Mouse (Mus musculus): ENCODE results near the gene Syt14. TPM values are rescaled to one million over a fixed set of nuclear protein-coding genes. Genes with fewer than 3 reads are reported as not detected.

The Syt14 gene
- 8.4 and 8.8 TPM in 2 replicates for polyA plus RNA-seq (2014; fragmentation: Nextera tagmentation; extraction: Ambion mirVana)

DNA sequence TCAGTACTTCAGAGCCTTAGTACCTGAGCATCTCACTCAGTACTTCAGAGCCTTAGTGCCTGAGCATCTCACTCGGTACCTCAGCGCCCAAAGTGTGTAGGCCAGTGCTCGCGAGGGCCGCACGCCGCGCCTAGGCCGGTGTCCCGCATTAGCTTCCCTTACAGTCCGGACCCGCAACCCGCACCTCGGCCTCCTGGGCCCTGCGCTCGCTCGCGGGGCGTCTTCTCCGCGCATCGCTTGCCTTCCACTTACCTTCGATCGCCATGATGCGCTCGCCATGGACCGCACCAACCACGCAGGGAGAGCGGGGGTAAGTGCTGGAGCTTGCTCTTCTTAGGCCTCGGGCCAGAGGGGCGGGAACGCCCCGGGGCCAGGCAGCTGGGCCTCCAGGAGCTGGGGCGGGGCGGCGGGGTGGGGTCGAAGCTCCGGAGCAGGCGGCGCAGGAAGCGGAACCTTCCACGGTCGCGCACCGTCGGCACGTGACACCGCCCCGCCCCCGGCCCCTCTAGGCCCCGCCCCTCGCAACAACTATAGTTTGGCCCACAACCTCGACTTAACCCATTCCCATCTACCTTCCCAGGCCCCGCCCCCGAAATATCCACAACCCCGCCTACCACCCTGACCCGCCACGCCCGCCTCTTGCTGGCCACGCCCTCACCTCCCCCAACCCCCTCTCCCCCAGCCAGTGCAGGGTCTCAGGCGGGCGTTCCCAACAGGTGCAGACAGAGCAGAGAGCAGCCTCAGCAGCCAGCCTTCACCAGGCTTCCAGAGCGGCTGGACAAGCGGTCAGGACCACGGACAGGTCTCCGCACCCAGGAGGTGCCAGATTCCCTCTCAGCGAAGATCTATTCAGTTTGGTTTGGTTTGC, at the start of gene Syt14:
Syt14 (minus strand) TSS at position 405 of the 868 bp plus-strand sequence.
- H3K9ac ChIP-seq (ENCODE audit: low read length): peak within 1 kb of the TSS; percentile 73
- H3K27me3 ChIP-seq (ENCODE audit: control insufficient read depth, insufficient read depth, low read length): no peaks in the 10 kb centered on the region
- H3K4me3 ChIP-seq (ENCODE audit: low read depth, low read length): peak within 1 kb of the TSS; percentile 55
- H3K36me3 ChIP-seq (ENCODE audit: control insufficient read depth, insufficient read depth, low read length): no peaks in the 10 kb centered on the region
- peak; percentile 97 for ATAC-seq (replicated peaks; ENCODE audit: low FRiP score)
- no peaks in the 10 kb centered on the region for H3K9me3 ChIP-seq (ENCODE audit: control insufficient read depth, low read length)
- peak within 1 kb of the TSS; percentile 93 for H3K4me2 ChIP-seq (ENCODE audit: low read depth, low read length, severe bottlenecking)
- H3K4me1 ChIP-seq (replicated peaks; ENCODE audit: control insufficient read depth, insufficient read depth, low read length): peaks cover 5% of the 10 kb centered on the region
- 0 out of 2 replicates have a peak within 1 kb of the TSS, but pooled peaks have one; percentile 25 for H3K27ac ChIP-seq (ENCODE audit: low read depth, low read length)
- peak; percentile 96 for DNase-seq (ENCODE audit: low spot score)
- under 1% methylated on average over 57 of the region's 67 CpGs for WGBS

GRCm38 (mm10) chr1:193084016-193084415, 48.4 kb upstream of the Syt14 start:
- no peak overlapping the region for H3K27ac ChIP-seq (ENCODE audit: low read depth, low read length)
- no peaks in the 10 kb centered on the region for H3K27me3 ChIP-seq (ENCODE audit: control insufficient read depth, insufficient read depth, low read length)
- DNase-seq (ENCODE audit: low spot score) (no peak), ATAC-seq (replicated peaks; ENCODE audit: low FRiP score) (no peak)
- no peaks in the 10 kb centered on the region for H3K9me3 ChIP-seq (ENCODE audit: control insufficient read depth, low read length)
- no peaks in the 10 kb centered on the region for H3K36me3 ChIP-seq (ENCODE audit: control insufficient read depth, insufficient read depth, low read length)
- WGBS: 88% methylated on average over 1 of the region's 1 CpGs
- no peak overlapping the region for H3K9ac ChIP-seq (ENCODE audit: low read length)
- no peak overlapping the region for H3K4me3 ChIP-seq (ENCODE audit: low read depth, low read length)
- H3K4me1 ChIP-seq (replicated peaks; ENCODE audit: control insufficient read depth, insufficient read depth, low read length): peaks cover 5% of the 10 kb centered on the region; the same call in 1 of the 2 replicates
- no peak overlapping the region for H3K4me2 ChIP-seq (ENCODE audit: low read depth, low read length, severe bottlenecking)

DNA sequence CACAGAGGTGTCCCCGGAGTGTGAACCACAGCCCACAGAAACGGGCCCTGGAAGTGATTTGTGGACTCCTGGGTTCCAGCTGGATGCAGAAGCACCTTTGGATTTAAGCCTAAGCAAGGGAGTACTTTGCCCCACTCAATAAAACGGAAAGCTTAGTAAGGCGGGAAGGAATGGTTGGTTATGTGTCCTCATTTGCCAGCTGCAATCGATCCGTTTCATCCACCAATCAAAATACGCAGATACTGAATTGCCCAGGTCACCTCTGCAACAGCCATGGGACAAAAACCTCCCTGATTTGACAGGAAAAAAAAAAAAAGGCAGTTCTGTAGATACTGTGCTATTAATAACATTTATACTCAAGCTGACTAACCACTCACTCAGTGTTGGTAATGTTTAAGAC, 47.5 kb upstream of the Syt14 start:
- no peak overlapping the region for H3K9ac ChIP-seq (ENCODE audit: low read length)
- H3K9me3 ChIP-seq (ENCODE audit: control insufficient read depth, low read length): no peaks in the 10 kb centered on the region
- no peaks in the 10 kb centered on the region for H3K27me3 ChIP-seq (ENCODE audit: control insufficient read depth, insufficient read depth, low read length)
- 77% methylated on average over 7 of the region's 7 CpGs for WGBS
- no peak overlapping the region for H3K4me3 ChIP-seq (ENCODE audit: low read depth, low read length)
- H3K27ac ChIP-seq (ENCODE audit: low read depth, low read length): no peak overlapping the region
- no peak overlapping the region for H3K4me2 ChIP-seq (ENCODE audit: low read depth, low read length, severe bottlenecking)
- H3K4me1 ChIP-seq (replicated peaks; ENCODE audit: control insufficient read depth, insufficient read depth, low read length): peaks cover 5% of the 10 kb centered on the region; the same call in 1 of the 2 replicates
- ATAC-seq (replicated peaks; ENCODE audit: low FRiP score) (no peak), DNase-seq (ENCODE audit: low spot score) (no peak)
- no peaks in the 10 kb centered on the region for H3K36me3 ChIP-seq (ENCODE audit: control insufficient read depth, insufficient read depth, low read length)

GRCm38 (mm10) chr1:193082311-193082921, 46.8 kb upstream of the Syt14 start:
- no peaks in the 10 kb centered on the region for H3K27me3 ChIP-seq (ENCODE audit: control insufficient read depth, insufficient read depth, low read length)
- H3K27ac ChIP-seq (ENCODE audit: low read depth, low read length): no peak overlapping the region
- peaks cover 5% of the 10 kb centered on the region; the same call in 1 of the 2 replicates for H3K4me1 ChIP-seq (replicated peaks; ENCODE audit: control insufficient read depth, insufficient read depth, low read length)
- H3K9ac ChIP-seq (ENCODE audit: low read length): peak overlapping the region; percentile 5; the same call in 1 of the 2 replicates
- no peak overlapping the region for H3K4me2 ChIP-seq (ENCODE audit: low read depth, low read length, severe bottlenecking)
- WGBS: 31% methylated on average over 10 of the region's 10 CpGs
- no peak overlapping the region for H3K4me3 ChIP-seq (ENCODE audit: low read depth, low read length)
- H3K36me3 ChIP-seq (ENCODE audit: control insufficient read depth, insufficient read depth, low read length): no peaks in the 10 kb centered on the region
- DNase-seq (ENCODE audit: low spot score) (no peak), ATAC-seq (replicated peaks; ENCODE audit: low FRiP score) (peak; percentile 70)
- no peaks in the 10 kb centered on the region for H3K9me3 ChIP-seq (ENCODE audit: control insufficient read depth, low read length)

- no peak overlapping the region for H3K4me3 ChIP-seq (ENCODE audit: low read depth, low read length)
- WGBS: 96% methylated on average over 3 of the region's 3 CpGs
Observed at GRCm38 (mm10) chr1:193062618-193063017, 27.0 kb upstream of the Syt14 start.

DNA sequence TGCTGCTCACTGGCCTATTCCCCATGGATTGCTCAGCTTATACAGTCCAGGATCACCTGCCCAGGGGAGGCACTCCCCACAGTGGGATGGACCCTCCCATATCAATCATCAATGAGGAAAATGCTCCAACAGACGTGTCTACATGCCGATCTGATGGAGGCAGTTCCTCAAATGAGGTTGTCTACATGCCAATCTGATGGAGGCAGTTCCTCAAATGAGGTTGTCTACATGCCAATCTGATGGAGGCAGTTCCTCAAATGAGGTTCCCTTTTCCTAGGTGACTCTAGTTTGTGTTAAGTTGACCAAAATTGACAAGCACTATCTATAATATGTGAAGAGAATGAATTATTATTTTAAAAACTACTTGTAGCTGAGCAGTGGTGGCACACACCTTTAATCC, 24.6 kb upstream of the Syt14 start:
- H3K4me3 ChIP-seq (ENCODE audit: low read depth, low read length): no peak overlapping the region
- no peak for DNase-seq (ENCODE audit: low spot score)
- H3K36me3 ChIP-seq (ENCODE audit: control insufficient read depth, insufficient read depth, low read length): no peaks in the 10 kb centered on the region
- ATAC-seq (replicated peaks; ENCODE audit: low FRiP score): no peak
- H3K27me3 ChIP-seq (ENCODE audit: control insufficient read depth, insufficient read depth, low read length): no peaks in the 10 kb centered on the region
- no peak overlapping the region for H3K4me2 ChIP-seq (ENCODE audit: low read depth, low read length, severe bottlenecking)
- WGBS: 74% methylated on average over 2 of the region's 2 CpGs
- H3K4me1 ChIP-seq (replicated peaks; ENCODE audit: control insufficient read depth, insufficient read depth, low read length): no peaks in the 10 kb centered on the region
- H3K27ac ChIP-seq (ENCODE audit: low read depth, low read length): no peak overlapping the region
- no peaks in the 10 kb centered on the region for H3K9me3 ChIP-seq (ENCODE audit: control insufficient read depth, low read length)
- no peak overlapping the region for H3K9ac ChIP-seq (ENCODE audit: low read length)

More at GRCm38 (mm10) chr1:193062618-193063017, 27.0 kb upstream of the Syt14 start:
- Histone ChIP-seq H3K27me3 (ENCODE audit: control insufficient read depth, insufficient read depth, low read length) (no peaks in the 10 kb centered on the region), H3K9me3 (ENCODE audit: control insufficient read depth, low read length) (no peaks in the 10 kb centered on the region), H3K36me3 (ENCODE audit: control insufficient read depth, insufficient read depth, low read length) (no peaks in the 10 kb centered on the region), H3K4me1 (replicated peaks; ENCODE audit: control insufficient read depth, insufficient read depth, low read length) (no peaks in the 10 kb centered on the region), H3K27ac (ENCODE audit: low read depth, low read length) (no peak overlapping the region), H3K4me2 (ENCODE audit: low read depth, low read length, severe bottlenecking) (no peak overlapping the region), H3K9ac (ENCODE audit: low read length) (no peak overlapping the region)
- ATAC-seq (replicated peaks; ENCODE audit: low FRiP score) (no peak), DNase-seq (ENCODE audit: low spot score) (no peak)

DNA sequence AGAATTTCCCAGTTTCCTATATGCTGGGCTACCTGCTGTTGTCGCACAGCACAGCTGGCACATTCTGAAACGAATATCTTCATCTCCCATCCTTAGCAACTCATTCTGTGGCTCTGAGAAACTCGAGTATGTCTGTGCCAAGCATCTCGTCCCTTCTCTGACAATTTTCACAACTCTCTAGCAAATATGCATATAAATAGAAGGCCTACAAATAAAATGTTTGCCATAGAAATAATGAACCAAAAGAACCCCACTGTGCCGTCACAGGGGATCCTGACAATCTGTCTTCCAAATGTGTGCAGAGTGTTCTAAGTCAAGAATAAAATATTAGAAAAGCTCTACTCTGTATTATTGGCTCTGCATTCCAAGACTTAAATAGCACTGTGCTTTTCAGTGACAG, 24.0 kb upstream of the Syt14 start:
- Histone ChIP-seq H3K9me3 (ENCODE audit: control insufficient read depth, low read length) (no peaks in the 10 kb centered on the region), H3K9ac (ENCODE audit: low read length) (no peak overlapping the region), H3K27me3 (ENCODE audit: control insufficient read depth, insufficient read depth, low read length) (no peaks in the 10 kb centered on the region), H3K4me3 (ENCODE audit: low read depth, low read length) (no peak overlapping the region), H3K36me3 (ENCODE audit: control insufficient read depth, insufficient read depth, low read length) (no peaks in the 10 kb centered on the region), H3K4me1 (replicated peaks; ENCODE audit: control insufficient read depth, insufficient read depth, low read length) (no peaks in the 10 kb centered on the region), H3K27ac (ENCODE audit: low read depth, low read length) (no peak overlapping the region), H3K4me2 (ENCODE audit: low read depth, low read length, severe bottlenecking) (no peak overlapping the region)
- ATAC-seq (replicated peaks; ENCODE audit: low FRiP score): no peak
- 75% methylated on average over 5 of the region's 5 CpGs for WGBS
- no peak for DNase-seq (ENCODE audit: low spot score)

GRCm38 (mm10) chr1:193054401-193054800, 18.8 kb upstream of the Syt14 start:
- no peaks in the 10 kb centered on the region for H3K4me1 ChIP-seq (replicated peaks; ENCODE audit: control insufficient read depth, insufficient read depth, low read length)
- no peaks in the 10 kb centered on the region for H3K27me3 ChIP-seq (ENCODE audit: control insufficient read depth, insufficient read depth, low read length)
- H3K4me3 ChIP-seq (ENCODE audit: low read depth, low read length): no peak overlapping the region
- no peaks in the 10 kb centered on the region for H3K36me3 ChIP-seq (ENCODE audit: control insufficient read depth, insufficient read depth, low read length)
- no peak for DNase-seq (ENCODE audit: low spot score)
- no peak overlapping the region for H3K9ac ChIP-seq (ENCODE audit: low read length)
- ATAC-seq (replicated peaks; ENCODE audit: low FRiP score): no peak
- 79% methylated on average over 5 of the region's 5 CpGs for WGBS
- H3K4me2 ChIP-seq (ENCODE audit: low read depth, low read length, severe bottlenecking): no peak overlapping the region
- H3K27ac ChIP-seq (ENCODE audit: low read depth, low read length): no peak overlapping the region
- H3K9me3 ChIP-seq (ENCODE audit: control insufficient read depth, low read length): no peaks in the 10 kb centered on the region
